Mouse (Mus musculus) brain, adult 10 weeks (tissue): ENCODE data around the gene Hmgcs1. TPM values are rescaled to one million over a fixed set of nuclear protein-coding genes. Genes with fewer than 3 reads are reported as not detected.

Experiments
- polyA plus RNA-seq: library from polyadenylated mRNA; stranded (reverse); fragments of 350-450 nt; fragmentation: Illumina TruSeq; extraction: RNeasy Lipid Tissue Mini Kit (QIAGEN cat#74804); gene quantifications from one replicate; pipeline ENCODE4 v1.2.3, GENCODE M21; 2015; ENCODE audit warnings: low read depth, low replicate concordance

The Hmgcs1 gene
- polyA plus RNA-seq = 199 TPM

DNA sequence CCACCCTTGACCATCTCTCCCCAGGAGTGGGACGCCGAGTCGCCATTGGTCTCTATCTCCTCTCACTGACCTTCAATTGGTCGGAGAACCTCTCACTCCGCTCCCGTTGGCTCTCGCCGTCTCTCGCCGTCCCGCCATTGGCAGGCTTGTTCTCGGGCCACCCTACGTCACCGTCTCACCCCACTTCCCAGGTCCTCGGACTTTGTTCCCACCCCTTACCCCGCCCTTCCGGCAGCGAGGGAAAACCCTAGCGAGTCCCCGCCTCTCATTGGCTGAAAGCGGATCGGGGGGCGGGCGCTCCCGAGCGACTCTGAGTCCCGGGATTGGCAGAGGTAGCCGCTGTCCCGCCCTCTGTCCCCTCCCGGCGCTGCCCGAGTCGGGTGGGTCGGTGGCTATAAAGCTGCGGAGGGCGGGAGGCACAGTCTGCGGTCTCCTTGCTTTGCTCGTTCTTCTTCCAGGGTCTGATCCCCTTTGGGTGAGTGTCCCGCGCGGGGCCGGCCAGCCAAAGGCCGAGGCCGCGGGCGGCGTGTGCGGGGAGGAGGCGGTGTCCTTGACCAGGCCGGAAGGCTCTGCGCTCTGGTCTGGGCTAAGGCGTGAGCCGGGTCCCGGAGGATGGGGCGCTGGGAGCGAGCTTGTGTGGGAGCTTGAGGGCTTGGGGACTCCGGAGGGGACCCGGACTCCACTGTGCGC lies at the start of gene Hmgcs1:
Gene Hmgcs1 (plus strand): TSS at position 341 of the 690 bp plus-strand sequence.

DNA sequence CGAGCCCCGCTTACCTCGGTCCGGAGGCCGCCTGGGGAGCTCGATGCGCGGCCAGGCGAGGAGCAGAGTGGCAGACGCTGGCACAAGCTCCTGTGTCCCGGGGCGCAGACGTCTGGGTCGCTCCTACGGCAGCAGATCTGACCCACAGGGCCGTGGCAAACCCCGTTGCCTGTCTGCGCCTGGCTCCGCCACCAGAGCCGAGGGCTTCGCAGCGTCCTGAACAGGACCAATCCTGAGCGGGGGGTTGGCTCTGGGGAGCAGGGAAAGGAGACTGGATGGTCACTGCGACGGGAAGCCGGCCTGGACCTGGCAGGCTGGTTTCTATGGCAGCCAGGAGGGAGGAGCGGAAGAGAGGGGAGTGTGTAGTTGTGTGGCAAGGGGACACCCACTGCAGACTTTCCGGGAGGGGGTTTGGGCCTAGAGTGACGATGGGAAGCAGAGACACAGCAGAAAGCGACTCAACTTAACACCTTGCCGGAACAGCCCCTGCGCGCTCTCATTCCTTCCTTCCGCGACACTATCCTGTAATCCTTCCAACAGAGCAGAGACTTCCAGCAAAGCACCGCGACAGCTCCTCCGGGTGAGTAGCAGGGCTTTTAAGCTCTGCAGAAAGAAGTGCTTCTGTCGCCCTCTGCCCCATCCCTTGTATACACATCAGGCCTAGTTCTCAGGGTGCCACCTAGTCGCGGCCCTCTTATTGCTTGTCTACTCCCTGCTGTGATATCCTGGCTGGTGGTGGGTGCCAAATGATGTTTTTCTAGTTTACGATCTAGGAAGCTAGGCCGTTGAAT lies 65.7 kb downstream of the Hmgcs1 start, which contains the start of gene Nim1k:
Gene Nim1k (minus strand): TSS at position 202 of the 791 bp plus-strand sequence.

Other genes with a start within 250 kb of the Hmgcs1 start
- gene 4833420G17Rik, start 227.6 kb upstream of the Hmgcs1 start, polyA plus RNA-seq = 39.1 TPM
- gene Tmem267, start 202.3 kb upstream of the Hmgcs1 start, polyA plus RNA-seq = 50.5 TPM
- 2.3 TPM for gene 3110070M22Rik, start 202.0 kb upstream of the Hmgcs1 start, polyA plus RNA-seq
- gene Ccl28, start 66.6 kb upstream of the Hmgcs1 start, polyA plus RNA-seq = 2.5 TPM
- 12.4 TPM for gene Nim1k, start 65.5 kb downstream of the Hmgcs1 start, polyA plus RNA-seq
- gene Zfp131, start 100.5 kb downstream of the Hmgcs1 start, polyA plus RNA-seq = 38.5 TPM
- gene AF067063, start 139.8 kb downstream of the Hmgcs1 start, polyA plus RNA-seq = not detected
- gene D13Ertd608e, start 145.6 kb downstream of the Hmgcs1 start, polyA plus RNA-seq = not detected
- gene Tcstv1, start 204.4 kb downstream of the Hmgcs1 start, polyA plus RNA-seq = not detected
- gene Gm21761, start 238.9 kb downstream of the Hmgcs1 start, polyA plus RNA-seq = not detected